Mouse (Mus musculus) myocyte (in vitro differentiated cells): ENCODE measurements around the gene Eif4b.

Experiments used
- TCF12 ChIP-seq: IDR thresholded peaks from one replicate; pipeline ENCODE4 v1.6.1; 2011; ENCODE audit warnings: mild to moderate bottlenecking, control low read depth; ENCODE audit not compliant: poor library complexity, insufficient read depth, severe bottlenecking
- USF1 ChIP-seq: IDR thresholded peaks from one replicate; pipeline ENCODE4 v1.6.1; 2011; ENCODE audit warnings: low read depth, mild to moderate bottlenecking, control low read depth, moderate library complexity

DNA sequence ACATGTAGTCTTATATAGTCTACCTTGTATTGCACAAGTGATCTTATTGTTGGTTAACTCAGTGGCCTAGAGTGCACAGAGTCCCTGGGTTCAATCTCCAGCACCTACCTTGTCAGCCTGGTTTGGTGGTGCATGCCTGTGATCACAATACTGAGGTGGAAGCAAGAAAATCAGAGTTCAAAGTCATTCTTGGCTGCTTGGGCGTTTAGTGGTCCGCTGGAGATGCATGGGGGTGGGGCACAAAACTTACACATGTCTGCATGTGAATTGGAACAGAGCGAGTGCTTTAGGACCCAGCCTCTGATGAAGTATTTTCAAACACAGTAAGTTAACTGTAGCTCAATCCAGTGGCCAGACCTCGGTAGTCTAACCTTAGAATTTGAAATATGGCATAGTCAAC is 5.6 kb downstream of the Eif4b start:
- TF ChIP-seq TCF12 = no peak
- TF ChIP-seq USF1 = no peak
